Mouse (Mus musculus): ENCODE results near the gene Maml3.
A peak's percentile ranks its signal among the peaks of the same experiment; 100 is the strongest.

The Maml3 gene

DNA sequence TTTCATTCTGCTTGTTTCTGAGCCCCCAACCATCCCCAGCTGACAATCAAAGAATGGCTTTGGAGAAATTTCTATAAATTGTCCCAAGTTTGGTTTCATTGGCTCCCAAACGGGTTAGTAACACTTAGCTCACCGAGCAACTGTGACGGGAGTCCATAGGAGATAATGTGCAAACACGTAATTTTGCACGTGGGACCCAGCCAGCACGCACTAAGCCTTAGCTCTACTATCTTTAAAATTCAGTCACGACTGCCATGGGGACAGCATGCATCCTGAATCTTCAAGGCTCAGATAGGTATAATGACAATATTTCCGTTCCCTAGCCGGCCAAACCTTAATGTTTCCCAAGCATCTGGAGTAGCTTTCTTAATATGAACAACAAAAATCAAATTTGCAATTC, 243.2 kb downstream of the Maml3 start:
- DNase-seq, result no peak

DNA sequence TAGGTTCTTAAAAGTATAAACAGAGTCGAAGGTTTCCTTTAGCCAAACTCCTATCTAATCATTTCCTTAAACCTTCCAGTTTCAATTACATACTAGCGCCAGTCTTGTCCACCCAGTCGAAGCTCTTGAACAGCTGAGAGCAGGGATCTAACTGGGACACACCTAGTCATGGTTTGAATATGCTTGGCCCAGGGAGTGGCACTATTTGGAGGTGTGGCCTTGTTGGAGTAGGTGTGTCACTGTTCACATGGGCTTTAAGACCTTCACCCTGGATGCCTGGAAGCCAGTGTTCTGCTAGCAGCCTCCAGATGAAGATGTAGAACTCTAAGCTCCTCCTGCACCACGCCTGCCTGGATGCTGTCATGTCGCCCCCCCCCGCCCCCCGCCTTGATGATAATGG, 244.4 kb downstream of the Maml3 start:
- DNase-seq, result no peak

- DNase-seq, result no peak
Measured at GRCm38 (mm10) chr3:51859208-51859607, 245.7 kb downstream of the Maml3 start.

GRCm38 (mm10) chr3:51854152-51854551, 250.7 kb downstream of the Maml3 start:
- no peak for DNase-seq

- no peak for DNase-seq
Measured at GRCm38 (mm10) chr3:51853610-51854009, 251.3 kb downstream of the Maml3 start.

- no peak for DNase-seq
Measured at GRCm38 (mm10) chr3:51852692-51853091, 252.2 kb downstream of the Maml3 start.

DNA sequence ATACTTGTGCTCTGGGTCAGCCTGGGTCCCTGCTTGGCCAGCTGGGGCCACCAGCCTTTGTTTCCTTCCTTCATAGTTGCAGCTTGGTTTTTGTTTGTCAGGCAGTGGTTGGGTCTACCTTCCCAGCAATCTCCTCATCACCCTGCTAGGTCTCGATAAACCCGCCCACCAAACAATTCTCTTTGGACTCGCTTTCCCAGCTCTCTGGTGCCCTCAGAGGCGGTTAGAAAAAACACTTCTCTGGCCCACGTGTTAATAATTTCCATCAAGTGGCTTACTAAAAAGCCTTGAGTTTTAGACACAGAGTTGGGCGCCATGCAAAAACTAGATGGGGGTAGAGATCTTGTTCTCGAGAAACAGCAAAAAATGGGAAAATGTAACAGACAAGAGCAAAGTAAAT, 253.3 kb downstream of the Maml3 start:
- DNase-seq, result no peak

- DNase-seq, result no peak
Measured at GRCm38 (mm10) chr3:51849462-51849861, 255.4 kb downstream of the Maml3 start.

GRCm38 (mm10) chr3:51847262-51847661, 257.6 kb downstream of the Maml3 start:
- no peak for DNase-seq

DNA sequence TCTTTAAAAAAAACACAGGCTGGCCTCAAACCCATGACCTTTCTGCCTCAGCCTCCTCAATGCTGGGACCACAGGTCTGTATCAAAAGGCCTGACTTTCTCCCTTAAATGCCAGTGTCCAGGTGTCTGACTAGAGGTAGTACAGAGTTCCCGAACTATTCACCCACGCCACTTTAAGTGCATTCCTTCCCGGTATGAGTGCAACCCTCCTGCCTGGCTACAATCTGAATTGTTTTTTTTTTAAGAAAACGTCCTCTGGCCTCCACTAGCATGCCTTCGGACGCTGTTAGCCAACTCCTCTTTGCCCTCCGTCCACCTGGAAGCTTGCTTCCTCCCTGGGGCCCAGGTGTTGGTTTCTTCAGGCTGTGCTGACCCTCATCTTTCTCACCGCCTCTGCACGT, 260.6 kb downstream of the Maml3 start:
- no peak for DNase-seq

DNA sequence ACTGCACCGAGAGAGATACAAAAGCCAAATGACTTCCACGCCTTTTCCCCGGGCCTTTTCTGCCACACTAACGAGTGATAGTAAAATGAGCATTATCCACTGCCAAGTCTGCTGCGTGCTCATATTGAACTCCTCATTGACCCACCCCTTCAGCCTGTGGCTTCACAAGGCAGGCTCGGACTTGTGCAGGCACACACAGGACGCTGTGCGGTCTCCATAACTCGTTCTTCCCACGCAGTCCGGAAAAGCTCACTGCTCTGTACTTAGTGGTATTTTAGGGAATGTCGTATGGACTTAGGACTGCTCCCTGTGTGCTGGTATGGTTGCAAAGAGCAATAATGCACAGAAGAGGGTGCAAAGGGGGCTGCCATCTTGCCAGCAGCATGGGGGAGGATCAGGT, 262.7 kb downstream of the Maml3 start:
- DNase-seq, result peak; percentile 21

- no peak for DNase-seq
Measured at GRCm38 (mm10) chr3:51841598-51841997, 263.3 kb downstream of the Maml3 start.

DNA sequence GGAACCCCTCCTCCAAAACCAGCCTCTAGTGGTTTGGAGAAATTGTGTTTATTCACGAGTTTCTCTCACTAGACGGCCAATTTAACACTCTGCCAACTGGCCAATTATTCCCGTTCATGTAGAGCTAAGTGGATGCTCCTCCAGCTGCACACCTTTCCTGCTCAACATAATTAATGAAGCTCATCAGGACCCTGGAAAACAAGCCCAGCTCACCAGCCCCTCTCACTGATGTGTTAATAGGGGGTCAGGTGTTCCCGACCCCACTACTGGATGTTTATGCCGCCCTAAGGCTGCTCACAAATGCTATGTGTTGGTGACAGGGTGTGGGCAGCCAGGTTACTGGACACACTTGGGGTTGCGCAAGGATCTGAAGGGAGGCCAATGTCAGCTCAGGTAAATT, 263.7 kb downstream of the Maml3 start:
- no peak for DNase-seq

- DNase-seq, result no peak
Measured at GRCm38 (mm10) chr3:51840095-51840805, 264.6 kb downstream of the Maml3 start.

DNA sequence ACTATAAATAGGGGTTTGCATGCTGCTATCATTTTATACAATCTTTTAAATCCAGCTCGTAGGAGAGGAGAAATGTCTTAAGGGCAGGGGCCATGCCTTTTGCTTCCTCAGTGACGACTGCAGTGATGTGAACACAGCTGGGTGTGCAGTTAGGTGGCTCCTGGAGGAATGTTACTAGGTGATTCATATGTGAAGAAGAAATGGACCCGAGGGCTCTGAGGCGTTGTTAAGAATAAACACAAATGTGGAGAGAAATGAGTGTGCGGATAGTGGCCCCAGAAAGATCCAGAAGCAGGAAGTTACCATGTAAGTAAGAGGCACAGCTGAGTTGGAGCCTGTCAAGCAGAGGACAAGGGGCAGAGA, 265.5 kb downstream of the Maml3 start:
- no peak for DNase-seq

DNA sequence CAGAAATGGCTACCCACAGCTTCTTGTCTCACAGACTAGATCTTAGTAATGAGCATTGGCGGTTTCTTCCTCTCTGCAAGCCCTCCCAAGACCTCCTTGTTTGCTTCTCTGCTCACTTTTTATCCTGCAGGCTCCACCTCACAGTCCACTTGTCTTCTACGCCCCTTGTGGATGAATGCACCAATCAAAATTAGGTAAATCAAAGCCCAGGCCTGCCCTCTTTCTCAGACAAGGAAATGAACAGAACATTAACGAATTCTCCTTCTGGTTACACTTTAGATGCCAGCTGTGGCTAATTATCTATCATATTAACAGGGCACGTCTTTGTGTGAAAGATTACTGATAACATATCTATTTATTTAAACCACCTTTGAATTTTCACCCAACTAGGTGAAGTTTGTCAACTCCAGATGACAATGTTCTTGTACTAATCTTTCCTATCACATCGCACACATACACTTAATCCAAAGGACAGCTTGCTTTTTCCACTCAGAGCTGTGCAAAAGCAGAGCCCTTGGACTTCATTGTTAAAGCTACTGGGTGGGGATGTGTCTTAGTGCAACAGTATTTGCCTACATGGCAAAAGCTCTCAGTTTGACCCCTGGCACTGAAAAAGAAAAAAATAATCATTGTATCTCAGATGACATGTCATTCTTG, 266.1 kb downstream of the Maml3 start:
- DNase-seq, result no peak

GRCm38 (mm10) chr3:51832985-51833384, 271.9 kb downstream of the Maml3 start:
- DNase-seq, result peak; percentile 22

DNA sequence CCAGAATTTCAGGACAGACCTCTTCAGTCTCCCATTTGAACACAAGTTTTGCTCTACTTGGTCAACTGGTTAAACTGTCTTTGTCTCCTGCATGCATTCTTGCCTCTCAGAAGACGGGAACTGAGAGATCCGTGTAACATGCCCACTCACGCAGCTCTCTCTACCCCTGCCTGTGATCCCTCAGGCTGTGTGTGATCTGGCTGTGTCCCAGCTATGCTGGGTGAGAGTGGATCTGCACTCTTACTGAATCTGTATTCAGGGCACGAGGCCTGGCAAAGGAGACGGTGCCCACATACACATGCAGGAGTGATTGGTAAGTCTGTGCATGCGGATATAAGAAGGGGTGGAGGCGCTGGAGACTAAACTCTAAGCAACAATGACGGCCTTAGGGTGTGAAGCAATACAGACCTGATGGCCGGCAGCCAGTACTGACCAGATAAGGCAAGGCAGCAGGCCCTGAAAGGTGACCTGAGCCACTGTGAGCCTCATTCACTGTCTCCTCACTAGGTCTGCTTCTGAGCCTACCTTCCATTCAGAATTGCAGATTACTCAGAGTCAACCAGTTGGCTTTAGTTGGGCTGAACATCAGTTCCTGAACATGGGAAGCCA, 274.0 kb downstream of the Maml3 start:
- DNase-seq, result no peak

DNA sequence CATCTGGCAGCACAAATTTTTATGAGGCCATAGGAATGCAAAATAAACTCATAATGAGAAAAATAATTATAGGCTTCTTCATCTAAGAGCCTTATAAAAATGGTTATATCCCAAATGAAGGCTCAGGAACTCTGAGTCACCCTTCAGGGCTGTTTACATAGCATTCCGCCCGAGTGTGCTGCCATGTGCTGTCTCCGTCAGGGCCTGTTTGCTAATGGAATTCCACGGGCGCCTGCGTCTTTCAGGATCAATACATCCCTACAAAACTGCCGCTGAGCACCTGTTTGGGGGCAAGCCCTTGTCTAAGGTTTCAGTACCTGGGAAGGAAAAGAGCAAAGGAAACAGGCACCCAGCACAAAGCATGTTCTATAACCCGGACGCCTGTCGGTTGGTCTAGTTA, 279.3 kb downstream of the Maml3 start:
- DNase-seq, result no peak

- DNase-seq, result no peak
Measured at GRCm38 (mm10) chr3:51824506-51824905, 280.4 kb downstream of the Maml3 start.

GRCm38 (mm10) chr3:51821551-51821950, 283.3 kb downstream of the Maml3 start:
- DNase-seq, result no peak

GRCm38 (mm10) chr3:51819109-51819508, 285.8 kb downstream of the Maml3 start:
- DNase-seq, result no peak

GRCm38 (mm10) chr3:51817919-51818318, 287.0 kb downstream of the Maml3 start:
- no peak for DNase-seq

GRCm38 (mm10) chr3:51817329-51817728, 287.5 kb downstream of the Maml3 start:
- no peak for DNase-seq

All from kidney, postnatal 10 days (tissue).